Mouse (Mus musculus) thymus, postnatal 14 days (tissue): ENCODE results near the gene Lrrtm3.

ENCODE experiments used
- DNase-seq: peaks from one replicate; pipeline ENCODE4 v3.0.0; 2021

Lrrtm3 gene

DNA sequence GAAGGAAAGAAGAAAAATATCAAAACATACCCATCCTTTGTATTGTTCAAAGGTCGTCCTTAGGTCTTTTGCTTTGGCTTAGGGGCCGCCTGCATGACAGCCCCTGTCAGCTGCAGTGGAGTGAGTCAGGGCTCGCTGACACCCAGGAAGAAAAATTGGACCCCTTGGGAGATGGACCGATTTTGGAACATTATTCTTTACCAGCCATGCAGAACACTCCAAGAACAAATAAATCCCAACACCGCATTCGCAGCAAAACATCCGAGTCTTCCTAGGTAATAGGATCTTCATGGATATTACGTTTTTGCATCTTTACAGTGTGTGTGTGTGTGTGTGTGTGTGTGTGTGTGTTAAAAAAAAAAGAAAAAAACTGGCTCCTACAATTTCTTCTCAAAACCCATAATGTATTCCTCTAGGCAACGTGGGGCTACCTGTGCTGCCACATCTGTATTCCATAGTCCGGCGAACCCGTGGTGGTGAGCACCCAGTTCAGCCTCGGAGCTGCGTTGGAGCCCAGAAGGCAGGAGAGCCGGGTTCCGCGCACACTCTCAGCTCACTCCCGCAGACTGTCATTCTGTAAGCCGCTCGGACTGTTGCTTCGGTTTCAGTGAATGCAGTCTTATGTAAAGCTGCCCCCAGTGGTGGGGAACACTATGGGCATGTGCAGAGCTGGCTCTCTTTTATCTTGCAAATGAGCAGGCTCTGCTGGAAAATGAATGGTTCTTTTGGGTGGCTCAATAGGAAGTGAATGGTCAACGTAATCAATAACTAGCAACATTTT is at the start of gene Lrrtm3:
Lrrtm3 (minus strand) TSS at position 598 of the 781 bp plus-strand sequence.
- DNase-seq: no peak

DNA sequence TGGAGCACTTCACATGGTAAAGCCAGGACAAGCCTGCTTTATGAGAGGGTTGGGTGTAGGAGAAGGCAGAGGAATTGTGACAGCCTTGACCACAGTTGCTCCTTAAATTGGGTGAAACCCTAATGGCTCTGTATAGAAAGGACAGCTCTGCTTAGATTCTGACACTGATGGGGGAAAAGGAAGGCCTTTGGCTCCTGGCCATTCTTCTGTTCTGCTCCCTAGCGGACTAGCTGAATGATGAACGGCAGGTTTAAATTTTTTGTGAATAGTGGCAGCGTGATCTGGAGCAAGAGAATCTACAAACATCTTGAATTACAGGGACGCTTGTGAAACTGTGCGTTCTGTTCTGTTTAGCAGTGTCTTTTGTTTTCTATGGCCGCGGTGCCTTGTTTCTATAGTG is 45.4 kb upstream of the Lrrtm3 start:
- DNase-seq: no peak

DNA sequence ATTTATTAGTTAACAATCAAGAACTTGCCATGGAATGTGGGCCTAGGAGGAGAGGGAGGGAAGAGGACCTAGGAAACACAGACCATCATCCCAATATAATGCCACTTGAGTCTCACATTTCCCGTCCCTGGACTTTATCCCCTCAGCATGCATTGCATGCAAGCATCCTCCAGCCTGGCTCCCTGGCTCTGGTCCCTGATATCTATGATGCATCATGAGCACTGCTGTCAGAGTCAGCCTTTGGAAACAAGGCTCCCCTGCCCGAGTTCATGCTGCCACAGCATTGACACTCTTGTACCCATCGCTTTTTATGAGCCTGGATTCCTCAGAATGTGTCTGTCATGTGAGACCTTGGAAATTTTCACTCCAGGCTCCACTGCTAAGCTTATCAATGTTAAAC is 43.4 kb upstream of the Lrrtm3 start:
- no peak for DNase-seq

DNA sequence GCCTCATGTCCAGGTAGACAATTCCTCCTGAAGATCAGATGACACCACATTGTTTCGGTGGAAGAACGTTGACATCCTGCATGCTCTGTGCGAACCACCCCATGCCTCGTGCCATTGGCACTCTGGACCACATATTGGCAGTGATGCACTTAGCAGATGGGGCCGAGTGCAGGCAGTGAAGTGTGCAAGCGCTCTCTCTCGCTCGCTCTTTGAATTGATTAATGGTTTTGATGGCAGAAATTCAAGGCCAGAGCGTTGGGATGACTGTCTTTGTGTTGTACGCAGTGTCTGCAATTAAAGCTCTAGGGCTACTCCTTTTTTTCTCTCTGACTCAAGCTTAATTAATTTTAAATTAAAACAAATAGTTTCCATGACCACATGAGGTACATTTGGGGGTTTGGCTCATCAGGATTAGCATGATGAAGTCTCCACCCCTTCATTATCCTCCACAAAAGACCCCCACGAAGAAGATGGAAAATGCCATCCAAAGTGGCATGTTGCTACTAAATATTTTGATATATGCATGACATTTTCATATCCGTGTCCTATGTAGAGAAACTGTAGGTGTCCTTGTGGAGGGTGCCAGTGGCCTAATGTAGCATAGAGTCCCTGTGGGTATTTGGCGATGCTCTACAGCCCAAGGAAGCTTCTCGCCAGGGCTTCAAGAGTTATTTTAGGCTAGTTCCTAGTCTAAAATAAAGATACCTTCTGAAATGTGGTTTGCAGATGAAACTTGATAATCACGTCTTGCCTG is 40.5 kb upstream of the Lrrtm3 start:
- DNase-seq: no peak

DNA sequence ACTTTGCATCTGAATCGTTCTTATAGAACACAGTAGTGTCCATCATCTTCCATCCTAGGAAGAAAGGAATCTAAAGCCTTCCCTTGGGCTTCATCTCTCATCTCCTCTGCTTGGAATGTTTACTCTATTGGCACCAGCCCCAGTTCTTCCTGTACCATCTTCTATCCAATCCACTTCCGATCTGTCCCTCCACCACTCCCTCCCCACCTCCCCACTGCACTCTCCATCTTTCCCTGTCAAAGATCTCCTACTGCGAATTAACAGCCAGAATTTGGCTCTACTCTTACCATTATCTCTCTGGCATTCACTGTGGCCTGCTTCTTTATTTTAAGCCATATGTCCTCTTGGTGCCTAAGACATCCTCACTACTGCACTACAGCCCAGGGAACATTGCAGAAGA is 28.8 kb upstream of the Lrrtm3 start:
- DNase-seq: no peak

DNA sequence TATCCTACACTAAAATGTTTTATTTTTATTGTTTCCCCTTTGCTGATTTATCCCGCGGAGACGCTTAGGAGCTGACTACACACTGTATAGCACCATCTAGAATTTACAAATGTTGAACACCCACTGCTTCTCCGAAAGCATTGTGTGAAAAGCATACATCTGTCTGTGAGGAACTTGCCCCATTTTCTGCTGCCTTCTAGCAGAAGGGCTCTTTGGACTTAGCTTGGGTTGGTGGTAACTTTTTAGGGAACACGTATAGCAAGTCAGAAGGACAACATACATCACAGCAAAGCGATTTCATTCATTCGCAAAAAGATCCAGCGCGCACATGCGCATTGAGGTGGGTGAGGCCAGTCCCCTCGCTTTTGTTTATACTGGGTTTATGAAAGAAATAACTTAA is 25.2 kb upstream of the Lrrtm3 start:
- no peak for DNase-seq

DNA sequence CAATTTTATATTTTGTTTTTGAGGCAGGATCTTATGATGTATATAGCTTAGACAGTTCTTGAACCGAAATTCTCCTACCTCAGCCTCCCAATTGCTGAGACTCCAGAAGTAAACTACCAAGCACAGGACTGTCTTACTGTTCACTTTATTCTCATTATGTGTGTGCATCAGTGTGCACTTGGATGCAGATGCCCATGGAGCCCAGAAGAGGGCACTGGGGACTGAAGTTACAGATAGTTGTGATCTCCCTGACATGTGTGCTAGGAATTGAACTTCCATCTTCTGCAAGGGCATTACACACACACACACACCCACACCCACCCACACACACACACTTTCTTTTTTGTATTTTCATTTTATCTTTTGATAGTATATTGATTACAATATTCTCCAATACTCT is 6.5 kb upstream of the Lrrtm3 start:
- DNase-seq: no peak

DNA sequence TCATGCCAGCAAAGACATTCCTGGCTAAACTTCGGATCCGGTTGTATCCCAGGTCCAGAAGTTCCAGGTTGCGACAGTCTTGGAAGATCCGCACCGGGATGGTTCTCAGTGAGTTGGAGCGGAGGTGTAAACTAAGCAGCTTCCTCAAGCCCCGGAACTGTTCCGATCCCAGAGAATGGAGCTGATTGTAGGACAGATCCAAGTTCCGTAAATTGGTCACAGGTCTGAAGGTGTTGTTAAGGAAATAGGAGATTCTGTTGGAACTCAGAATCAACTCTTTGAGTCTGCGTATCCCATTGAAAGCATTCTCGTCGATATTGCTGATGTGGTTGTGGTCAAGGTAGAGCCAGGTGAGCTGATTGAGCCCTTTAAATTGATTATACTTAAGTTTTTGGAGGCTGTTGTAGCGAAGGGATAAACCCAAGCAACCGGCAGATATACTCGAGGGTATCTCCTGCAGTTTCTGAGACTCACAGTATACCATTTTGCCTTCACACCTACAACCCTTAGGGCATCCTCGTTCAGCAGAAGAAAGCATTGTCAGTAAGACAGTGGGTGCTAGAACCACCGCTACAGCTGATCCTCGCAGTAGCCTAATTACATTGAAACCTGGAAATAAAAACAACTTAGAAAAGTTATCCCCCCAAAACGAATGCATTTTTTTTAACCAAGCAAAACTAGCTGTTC is 1.2 kb downstream of the Lrrtm3 start:
- DNase-seq: no peak

DNA sequence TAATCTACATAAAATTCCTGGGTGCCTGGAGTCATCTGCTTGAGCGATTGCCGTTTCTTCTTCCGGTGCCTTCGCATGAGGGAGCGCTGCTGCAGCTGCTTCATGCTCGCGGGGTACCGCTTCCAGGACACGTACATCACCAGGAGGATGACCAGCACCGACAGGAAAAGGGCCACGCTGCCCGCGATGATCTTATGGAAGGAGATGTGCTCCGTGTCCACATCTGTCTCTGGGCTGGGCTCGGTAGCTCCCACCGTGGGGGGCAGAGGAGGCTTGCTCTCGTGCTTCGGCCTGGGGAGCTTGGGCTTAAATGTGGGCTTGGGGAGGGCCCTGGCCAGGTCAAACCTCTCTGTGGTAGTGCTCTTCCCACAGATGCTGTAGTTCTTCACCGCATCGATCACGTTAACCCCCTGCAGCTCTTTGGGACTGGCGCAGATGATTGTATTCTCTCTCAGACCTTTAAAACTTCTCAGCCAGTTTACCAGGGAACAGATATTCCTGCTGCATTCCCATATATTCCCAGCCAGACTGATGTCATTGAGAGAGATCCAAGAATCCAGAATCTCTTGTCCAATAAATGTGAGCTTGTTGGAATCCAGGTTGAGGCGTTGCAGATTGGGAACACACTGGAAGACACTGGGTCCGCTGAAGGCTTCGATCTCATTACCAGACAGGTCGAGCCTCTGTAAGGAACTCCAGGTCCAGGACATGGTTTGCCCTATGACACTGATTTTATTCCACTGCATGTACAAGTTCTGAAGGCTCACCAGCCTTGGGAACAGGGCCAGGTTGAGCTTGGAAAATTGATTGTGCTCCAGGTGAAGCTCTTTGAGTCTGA is 1.9 kb downstream of the Lrrtm3 start:
- no peak for DNase-seq

DNA sequence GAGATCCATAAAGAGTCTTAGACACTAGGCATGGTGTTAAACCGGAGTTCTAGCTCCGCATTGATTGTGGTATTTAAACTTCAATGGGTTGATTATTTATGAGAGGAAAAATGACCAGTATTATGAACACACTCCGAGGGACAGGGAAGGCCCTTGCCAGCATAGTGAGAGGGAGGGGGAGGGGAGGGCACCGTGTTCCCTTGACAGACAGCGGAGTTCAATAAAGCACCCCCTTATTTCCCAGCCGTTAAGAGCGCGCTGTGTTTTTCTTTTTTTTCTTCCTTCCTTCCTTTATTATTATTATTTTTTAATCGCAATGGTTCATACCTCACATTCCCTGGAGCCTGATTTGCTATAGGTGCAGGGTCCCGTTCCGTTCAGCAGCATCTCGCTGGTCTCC is 2.6 kb downstream of the Lrrtm3 start:
- DNase-seq: no peak

DNA sequence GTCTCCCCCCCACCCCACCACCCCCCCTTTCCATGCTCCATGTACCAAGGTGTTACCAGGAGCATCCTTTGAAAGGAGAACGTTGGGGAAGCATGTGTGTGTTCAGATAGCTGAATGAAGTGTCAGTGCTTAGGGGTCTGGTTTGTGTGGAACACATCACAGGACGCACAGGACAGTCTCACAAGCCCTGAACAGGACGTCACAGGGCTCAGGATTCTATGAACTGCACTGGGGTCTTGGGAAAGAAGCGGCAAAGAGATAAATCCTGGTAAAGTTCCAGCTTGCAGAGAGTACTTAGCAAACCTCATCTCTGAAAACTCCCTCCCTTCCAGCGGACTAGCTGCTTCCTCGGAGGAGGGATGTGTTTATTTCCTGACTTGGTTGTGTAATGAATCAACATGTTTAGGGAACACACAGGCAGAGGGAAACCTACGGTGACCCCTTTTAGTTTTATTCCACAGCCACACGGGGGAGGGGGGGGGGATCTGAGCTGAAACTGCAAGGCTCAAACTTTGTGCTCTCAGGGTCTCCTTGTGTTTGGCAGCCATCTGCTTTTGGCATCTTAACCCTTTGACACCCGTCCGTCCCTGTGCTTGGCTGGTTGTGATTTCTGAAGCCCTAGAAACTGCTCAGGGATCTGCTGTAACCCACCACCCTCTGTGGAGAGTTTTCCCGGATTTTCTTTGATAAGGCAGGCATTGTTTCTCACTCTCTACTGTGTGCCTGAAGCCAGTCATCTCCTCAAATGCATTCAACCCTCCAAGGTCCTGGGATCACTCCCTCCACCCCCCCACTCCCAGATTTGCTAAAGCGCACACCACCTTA is 3.3 kb downstream of the Lrrtm3 start:
- no peak for DNase-seq

DNA sequence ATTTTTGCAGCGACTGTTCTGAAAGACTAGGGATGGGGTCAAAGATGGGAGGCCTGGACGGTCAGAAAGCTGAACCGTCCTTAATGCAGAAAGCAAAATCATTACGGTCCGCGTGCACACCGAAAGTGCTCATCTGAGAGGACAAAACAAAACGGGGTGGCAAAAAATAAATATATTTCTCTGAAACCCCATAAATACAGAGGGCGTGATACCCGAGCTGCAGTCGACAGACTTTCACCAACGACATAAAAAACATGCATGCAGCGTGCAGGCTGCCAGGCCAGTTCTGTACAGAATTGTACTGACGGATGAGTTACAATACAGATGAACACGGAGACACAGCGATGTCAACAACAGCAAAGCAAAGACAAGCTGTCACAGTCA is 3.9 kb downstream of the Lrrtm3 start:
- no peak for DNase-seq

DNA sequence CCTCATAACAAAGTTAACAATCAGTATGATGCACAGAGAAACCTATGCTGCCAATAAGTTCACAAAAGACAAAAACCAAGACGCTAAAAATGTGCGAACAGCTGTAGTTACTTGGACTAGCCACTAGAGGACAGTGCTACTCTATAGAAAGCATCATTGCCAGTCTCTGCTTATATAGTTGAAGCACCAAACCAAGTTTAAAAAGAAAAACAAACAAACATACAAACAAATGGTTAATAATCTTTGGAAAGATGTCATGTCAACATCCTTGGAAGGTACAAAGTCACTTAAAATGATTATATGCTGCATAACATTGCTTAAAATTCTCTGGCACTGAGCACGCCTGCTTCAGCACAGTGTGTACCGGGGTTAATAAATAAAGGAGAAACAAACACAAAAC is 5.6 kb downstream of the Lrrtm3 start:
- no peak for DNase-seq

DNA sequence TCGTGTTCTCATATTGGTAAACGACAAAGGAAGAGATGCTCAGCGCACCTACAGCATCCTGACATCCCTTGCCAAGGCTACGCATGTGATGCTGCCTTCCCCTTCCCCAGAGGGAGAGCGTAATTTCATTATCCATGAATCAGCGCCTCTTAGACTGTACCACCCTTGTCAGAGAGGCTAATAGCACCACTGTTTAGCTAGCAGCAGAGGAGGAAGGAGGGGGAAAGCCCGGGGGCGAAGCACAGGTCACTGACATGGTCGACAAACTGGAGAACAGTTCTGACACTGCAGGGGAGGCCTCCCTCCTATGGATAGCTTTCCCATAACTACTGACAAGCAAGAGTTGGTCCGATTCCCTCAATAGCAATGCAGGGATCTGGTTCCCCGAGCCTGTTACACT is 6.3 kb downstream of the Lrrtm3 start:
- DNase-seq: no peak

DNA sequence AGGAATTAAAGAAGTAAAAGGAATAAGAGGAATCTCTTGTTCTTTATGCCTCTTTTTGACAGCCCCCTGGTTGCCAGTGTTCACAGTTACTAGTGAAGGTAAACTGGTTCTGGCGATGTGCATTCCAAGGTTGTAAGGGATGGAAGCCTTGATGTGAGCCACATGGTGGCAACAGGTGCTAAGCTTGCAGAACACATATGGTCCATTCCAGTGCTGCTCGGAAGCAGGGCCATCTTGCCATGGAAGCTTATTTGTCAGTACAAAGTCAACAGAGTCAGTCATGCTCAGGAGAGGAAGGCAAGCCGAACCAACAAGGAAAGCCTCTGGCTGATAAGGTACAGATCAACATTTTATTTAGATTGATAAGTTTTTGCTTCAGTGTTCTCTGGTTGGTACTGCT is 7.7 kb downstream of the Lrrtm3 start:
- no peak for DNase-seq

DNA sequence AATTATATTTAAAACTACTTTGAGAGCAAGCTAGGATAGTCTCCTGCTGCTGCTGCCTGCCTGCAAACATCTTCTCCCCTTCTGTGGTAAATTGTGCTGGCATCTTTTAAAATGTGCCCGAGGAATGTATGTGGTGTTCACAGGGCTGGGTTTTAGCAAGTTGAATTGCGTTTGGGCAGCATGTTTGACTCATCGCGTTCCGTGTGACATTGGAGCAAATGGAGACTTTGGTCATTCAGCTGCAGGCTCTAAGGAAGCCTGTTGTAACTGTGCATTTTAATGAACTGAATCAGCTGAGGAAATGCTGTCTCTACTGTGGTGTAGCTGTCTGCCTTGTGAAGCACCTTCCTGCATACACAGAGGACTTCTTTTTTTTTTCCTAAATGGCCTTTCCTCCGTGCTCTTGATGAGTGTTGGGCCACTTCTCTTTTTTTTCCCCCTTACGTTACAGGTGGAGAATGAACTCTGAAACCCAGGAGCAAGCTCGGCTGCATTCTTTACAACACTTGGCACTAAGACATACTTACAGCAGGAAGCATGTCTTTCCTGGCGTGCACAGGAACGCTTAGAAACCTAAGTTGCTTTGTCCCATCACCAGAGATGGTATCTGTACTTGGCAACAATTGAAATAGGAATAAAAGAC is 13.5 kb downstream of the Lrrtm3 start:
- DNase-seq: no peak

DNA sequence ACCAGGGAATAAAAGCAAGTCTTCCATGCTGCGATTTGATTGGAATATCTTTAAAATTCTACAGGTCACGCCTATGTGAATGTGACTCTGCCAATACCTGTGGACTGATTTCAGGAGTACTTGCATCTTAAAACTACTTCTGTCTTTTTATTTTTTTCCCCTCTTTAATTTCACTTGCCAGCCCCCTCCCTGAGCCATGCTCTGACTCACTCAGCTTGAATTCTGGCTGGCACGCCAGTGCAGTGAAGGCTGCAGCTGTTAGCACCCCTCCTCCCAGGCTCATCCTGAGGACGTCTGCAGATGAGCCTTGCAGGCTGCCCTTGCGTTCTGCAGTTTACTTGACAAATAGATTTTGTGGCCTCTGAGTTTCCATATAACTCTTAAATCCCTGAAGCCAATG is 14.1 kb downstream of the Lrrtm3 start:
- no peak for DNase-seq

DNA sequence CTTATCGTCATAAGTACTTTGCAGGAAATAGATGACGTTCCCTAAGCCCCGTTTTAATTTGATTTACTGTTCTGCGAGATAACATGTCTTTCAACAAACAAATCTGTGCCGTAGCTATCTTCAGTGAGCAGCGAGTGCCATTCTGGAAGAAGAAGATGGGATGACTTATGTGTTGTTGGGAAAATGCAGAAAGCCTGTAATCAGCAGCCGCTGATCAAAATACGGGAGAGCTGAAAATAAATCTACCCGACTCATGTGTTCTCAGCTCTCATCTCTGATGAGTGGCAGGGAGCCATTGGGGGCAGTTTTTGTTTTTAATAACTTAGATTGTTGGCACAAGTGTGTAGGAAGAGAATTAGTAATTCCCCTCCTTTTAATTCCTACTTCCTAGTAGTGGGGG is 26.4 kb downstream of the Lrrtm3 start:
- no peak for DNase-seq

DNA sequence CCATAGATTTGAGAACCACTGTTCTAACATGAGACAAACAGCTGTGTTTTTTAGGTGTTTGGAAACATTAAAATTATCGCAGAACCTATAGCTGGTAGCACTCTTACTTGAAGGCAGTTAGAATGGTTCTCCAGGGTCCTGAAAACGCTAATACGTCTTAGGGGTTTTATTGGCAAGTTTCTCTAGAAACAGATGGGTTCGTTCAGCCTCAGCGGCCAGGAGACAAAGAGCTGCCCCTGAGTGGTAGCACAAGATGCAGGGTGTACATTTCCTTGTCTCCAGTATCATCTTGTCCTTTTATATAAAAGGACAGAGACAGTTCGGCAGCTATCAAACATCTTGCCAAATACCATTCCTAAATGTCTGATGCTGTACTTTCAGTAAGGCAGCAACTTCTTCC is 40.1 kb downstream of the Lrrtm3 start:
- DNase-seq: no peak

DNA sequence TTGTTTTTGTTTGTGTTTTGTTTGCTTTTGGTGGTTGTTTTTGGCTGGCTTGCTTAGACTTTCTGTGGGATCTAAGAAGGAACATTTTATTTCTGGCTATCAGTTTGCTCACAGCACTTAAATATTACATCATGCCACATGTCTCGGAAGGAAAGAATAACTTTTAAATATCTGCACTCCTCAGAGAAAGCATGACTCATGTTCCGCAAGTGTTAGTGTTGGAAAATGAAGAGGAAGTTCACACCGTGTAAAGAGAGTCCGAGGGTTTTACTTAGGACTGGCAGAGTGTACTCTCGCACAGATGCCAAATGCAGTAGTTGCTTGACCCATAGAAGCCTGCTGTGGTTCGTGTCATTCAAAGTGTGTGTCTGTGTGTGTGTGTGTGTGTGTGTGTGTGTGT is 40.9 kb downstream of the Lrrtm3 start:
- no peak for DNase-seq

DNA sequence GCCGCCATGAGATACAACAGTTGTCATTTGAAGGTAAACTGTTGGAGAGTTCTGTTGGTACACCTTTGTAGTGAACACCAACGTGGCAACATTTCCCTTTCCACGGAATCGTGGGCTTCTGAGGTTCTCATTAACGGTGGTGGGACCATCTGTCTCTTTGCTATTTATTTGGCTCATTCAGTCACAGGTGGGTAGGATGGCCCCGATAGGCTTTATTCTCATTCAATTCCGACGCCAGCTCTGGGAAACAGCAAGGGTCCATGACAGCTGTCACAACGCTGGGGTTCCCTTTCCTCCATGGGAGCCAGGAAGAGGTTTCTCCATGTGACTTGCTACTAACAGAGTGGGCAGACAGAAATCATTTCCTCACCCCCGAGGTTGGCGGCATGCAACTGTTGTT is 48.2 kb downstream of the Lrrtm3 start:
- no peak for DNase-seq

DNA sequence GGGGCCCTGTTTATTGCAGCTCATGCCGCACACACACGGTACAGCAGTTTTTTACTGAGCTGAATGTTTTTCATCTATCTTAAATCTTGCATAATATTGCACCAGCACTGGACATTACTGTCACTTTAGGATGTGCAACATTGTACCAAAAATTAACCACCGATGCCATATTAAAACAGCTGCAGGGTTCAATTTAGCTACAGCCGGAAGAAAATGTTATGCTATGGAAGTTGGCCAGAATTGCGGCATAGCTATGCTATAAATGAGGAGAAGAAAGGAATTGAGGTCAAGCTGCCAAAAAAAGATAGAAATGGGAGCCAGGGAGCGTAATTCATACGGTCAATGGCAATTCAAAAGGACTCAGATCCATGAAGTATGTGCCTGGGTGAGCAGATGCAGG is 48.9 kb downstream of the Lrrtm3 start:
- no peak for DNase-seq
